Mouse (Mus musculus) kidney, adult 8-10 months (tissue): ENCODE results near the gene Trafd1.

Experiments
- DNase-seq, 2 experiments: peaks; one replicate each; pipeline ENCODE4 v3.0.0; 2022

Gene Trafd1

DNA sequence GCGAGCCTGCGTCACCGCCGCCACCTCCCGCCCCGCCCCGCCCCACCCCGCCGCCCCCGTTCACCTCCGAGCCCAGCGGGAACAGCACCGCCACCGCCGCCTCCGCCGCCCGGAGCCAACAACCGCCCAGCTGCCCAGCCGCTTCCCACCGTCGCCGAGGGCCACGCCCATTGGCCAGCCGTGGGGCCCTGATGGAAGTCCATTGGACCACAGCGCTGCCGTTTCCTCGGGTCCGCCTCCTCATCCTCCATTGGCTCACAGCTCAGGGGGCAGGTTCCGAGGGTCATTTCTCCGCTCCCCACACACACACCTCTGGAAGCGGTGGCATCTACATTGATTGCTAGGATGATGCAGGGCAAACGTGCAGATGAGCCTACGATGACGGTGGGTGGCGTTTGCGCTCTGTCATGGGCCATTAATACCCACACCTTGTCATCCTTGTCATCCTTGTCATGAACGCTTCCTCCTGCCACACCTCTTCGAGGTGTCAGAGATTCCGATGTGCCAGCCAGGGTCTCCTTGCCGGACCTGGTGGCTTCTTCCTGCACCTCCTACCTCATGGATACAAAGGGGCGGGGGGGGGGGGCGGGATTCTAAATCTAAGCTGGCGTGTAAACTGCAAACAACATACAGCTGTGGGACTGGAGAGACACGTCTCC, at the start of gene Trafd1:
Gene Trafd1 (minus strand): TSS at position 172 of the 659 bp plus-strand sequence.
- peak; percentile 96 for DNase-seq

DNA sequence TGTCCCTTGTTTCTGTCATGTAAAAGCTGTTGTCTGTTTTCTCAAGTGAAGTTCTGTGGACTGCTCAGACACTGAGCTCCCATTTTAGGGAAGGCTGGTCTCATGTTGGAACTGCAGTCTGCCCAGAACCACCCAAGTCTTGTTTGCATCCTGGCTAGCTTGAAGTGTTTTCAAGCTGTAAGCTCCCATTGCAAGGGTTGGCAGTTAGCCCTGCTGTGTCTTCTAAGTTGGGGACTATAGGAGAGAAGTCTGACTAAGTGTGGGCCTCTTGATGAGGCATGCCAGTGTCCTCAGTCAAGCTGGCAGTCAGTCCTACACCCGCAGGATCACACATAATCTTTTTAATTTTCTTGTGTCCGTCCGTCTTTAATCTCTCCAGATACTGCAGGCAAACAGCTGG, 43.5 kb upstream of the Trafd1 start:
- DNase-seq, result no peak

DNA sequence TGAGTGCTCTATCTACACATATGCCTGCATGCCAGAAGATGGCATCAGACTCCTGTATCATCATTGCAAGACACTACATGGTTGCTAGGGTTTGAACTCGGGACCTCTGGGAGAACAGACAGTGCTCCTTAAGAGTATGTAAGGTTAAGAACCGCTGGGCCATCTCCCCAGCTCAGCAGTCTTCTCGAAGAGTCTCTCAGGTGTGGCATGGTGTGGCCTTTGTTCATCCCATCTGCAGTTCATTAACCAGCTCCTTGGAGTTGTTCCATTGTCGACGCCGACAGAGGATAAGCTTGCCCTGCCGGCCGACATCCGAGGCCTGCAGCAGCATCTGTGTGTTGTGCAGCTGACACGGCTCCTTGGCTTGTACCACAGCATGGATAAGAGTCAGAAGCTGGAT, 37.9 kb upstream of the Trafd1 start:
- peak; percentile 87 to 88 for DNase-seq

DNA sequence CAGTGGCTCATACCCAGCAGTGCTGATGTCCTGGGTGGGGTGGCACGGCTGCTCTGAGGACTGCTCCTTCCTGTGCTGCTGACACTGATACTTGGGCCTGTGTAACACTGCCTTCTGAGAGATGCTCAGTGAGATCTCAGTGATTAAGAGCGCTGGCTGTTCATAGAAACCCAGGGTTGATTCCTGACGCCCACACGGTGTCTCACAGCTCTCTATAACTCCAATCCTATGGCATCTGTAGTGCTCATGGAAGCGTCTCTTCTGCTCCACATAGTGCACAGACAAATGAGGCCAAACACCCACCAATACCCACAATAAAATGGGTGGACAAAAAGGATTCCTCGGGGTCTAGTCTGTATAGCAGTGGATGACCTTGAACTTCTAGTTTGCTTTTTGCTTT, 37.4 kb upstream of the Trafd1 start:
- no peak for DNase-seq

DNA sequence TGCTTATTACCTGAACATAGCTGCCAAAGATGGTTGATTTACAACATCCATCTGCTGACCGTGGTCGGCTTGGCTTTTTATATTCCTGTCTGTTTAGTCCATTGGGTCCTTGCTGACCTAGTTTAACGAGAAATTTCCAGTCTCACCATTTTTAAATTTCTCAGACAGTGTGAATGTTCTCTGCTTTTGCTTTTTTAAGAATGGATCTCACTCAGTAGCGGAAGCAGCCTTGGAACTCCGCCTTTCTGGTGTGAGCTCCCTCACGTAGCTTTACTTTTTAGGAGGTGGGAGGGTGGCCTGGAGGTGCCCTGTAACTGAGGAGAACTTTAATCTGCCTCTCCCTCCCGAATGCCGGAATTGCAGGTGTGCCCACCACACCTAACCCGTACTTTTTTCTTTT, 35.3 kb upstream of the Trafd1 start:
- no peak for DNase-seq

DNA sequence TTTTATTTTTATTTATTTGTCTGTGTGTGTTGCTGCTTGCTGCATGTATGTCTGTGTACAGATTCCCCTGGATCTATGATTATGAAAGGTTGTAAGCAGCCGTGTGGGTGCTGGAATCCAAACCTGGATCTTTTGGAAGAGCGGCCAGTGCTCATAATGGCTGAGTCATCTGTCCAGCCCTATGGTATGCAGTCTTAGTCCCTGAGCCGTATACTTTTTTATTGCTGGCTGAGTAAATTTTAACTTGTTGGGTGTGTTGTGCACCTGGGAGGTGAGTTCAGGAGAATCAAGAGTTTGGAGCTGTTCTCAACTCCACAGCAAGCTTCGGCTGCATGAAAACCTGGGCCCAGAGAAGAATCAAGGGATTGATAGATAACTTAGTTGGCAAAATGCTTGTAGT, 25.5 kb upstream of the Trafd1 start:
- no peak for DNase-seq

DNA sequence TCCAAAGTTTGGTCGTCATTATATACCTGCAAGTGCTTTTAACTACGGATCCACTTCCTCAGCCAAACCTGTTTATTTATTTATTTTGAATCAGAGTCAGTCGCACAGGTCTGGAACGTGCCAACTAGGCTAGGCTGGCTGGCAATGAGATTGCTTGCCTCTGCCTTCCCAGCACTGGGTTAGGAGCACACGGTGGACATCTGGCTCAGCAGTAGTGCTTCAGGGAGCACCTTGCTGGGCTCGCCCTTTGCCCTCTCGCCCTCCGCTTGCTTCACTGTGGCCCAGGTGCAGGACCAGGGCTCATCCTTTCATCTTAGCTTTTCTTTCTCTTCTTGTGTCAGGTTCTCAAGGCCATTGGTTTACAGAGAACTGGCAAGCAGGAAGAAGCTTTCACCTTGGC, 22.4 kb upstream of the Trafd1 start:
- peak; percentile 45 to 48 for DNase-seq

DNA sequence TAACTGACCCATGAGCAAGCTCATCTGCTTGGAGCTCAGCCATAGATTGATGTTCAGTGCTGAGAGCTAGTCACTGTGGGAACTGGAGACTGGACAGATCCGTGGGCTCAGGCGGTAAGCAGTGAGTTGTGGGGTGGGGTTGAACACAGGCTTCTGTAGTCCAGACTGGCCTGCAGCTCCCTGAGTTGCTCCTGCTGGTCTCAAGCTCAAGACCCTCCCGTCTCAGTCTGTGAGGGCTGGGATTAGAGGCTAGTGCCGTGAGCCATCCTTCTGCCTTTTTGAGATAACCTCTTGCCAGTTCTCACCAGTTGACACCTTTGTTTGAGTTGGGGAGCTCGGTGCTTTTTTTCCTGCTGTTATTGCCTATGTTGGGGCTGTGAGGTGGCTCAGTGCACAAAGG, 15.4 kb upstream of the Trafd1 start:
- no peak for DNase-seq

DNA sequence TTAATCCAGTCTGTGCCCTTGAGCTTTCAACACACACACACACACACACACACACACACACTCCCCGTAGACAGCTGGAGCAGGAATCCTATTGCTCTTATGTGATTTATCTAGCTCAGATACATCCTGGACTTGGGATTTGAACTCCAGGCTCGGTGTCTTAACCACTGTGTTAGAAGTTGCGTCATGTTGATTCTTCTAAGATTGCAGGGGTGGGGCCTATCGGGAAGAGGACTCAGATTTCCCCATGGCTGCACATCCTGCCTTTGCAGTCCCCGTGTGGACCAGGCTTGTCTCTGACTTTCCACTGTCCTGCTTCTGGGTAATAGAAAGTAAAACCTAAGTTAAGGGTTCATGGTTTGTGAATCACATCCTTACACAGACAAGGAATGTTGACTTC, 14.6 kb upstream of the Trafd1 start:
- DNase-seq, result no peak

DNA sequence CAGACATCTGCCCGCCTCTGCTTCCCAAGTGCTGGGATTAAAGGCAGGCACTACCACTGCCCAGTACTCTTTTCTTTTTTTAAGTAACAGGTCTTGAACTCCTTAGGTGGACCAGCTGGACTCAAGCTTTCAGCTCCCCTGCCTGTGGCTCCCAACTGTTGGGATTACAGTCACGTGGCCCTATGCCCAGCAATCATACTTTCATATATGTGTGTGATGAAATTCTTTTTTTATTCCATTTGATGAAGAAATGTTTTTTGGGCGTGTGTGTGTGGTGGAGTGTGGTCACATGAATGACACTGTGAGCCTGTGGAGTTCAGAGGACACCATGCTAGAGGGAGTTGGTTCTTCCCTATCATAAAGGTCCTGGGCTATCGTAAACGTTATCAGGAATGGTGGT, 14.1 kb upstream of the Trafd1 start:
- DNase-seq, result no peak

DNA sequence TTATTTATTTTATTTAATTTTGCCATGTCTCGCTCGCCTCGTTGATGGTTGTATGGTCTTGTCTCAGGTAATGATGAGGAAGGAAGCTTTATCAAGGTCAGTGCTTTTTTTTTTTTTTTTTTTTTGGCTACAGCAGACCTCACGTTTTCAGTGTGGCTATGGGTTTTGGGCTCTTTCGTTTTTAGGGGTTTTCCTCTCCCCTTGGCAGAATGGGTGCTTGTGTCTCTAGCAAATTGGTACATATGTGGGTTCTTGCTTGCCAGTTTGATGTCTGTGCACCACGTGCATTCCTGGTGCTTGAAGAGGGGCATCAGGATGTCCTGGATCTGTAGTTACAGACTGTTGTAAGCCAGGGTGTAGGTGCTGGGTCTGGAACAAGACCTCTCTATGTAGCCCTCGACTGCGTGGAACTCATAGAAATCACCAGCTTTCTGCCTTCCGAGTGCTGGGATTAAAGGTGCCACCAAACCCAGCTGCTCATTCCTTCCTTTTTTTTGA, 13.6 kb upstream of the Trafd1 start:
- DNase-seq, result no peak

DNA sequence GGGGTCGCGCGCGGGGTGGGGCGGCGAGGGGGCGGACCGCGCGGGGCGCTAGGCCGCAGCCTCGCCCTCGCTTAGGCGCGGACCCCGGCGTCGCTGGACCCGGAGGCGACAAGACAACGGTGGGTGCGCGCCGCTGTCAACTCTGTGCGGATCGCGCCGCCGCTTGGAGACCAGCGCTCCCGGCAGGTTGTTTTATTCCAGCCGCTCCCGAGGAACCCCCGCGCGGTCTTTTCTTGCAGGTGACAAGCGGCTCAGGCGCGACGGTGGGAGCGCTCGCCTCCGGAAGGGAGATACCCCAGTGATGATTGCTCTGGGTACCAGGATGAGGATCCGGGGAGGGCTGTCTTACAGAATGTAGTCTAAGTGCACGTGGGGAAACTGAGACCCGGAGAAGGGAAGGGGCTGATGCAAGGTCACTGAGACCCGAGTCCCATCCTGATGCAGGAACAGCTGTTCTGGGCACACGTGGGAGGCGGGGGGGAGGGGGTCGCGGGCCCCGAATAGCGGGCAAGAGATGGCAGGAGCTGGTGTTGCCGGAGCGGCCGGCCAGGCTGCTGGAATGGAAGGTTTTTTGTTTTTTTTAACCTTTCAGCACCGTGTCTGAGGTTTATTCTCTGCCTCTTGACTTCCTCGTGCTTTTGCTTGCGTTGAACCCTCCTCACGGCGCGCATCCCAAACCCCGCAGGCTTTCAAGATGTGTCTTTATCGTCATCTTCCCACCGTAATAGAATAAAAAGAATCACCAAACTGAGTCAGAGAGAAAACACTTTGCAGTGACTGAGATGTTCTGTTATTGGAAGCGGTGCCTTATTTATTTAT, 12.9 kb upstream of the Trafd1 start:
- DNase-seq, result no peak

DNA sequence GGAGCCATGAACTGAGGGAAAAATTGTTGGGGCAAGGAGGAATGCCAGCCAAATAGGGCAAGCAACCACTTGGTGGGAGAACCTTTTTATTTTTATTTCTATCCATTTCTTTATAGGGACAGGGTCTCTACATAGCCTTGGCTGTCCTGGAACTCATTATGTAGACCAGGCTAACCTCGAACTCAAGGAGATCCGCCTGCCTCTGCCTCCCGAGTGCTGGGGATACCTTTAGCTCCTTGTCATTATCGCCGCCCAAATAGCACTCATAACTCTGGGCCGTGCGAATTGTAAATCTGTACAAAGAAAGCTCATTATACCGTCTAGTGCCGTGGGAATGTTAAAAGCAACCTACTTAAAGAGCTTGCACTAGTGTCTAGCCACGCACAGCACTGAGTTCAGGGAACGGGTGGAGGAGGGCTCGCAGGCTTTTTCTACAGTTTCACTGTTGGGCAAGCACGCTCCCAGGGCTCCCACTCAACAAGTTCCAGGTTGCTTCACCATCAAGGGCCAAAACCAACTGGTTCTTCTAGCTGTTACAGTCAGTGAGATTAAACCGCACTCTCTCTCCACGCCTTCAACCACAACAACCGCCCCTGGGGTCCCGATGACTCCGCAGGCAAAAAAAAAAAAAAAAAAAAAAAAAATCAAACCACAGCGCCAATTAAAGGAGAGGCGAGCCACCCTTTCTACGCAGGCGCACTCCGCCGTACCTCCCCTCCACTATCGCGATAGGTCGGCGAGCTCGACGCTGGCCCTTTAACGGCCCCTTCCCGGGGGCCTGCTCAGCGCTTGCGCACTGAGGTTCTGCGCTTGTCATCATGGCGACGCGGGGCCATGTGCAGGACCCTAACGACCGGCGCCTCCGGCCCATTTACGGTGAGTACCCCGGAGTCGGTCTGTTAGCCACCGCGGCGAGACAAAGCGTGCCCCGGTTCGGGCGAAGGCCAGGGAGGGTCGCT, 12.0 kb upstream of the Trafd1 start, which contains the start of gene Naa25:
Gene Naa25 (plus strand): TSS at position 750 of the 959 bp plus-strand sequence.
- peak; percentile 94 for DNase-seq

DNA sequence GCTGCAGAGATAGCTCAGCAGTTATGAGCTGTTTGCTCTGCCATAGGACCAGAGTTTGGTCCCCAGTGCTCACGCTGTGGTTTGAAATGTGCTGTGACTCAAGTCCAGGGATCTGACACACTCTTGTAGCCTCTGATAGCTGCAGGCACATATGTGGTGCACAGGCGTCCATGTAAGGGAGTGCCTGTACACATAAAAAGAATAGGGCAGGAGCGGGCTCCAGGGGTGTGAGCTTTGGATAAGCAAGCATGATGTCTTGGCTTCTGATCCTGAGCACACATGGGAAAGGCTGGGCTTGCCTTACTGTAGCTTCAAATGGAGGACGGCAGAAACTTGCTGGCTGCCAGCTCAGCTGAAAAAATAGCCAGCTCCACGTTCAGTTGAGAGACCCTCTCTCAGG, 10.2 kb upstream of the Trafd1 start:
- DNase-seq, result no peak

DNA sequence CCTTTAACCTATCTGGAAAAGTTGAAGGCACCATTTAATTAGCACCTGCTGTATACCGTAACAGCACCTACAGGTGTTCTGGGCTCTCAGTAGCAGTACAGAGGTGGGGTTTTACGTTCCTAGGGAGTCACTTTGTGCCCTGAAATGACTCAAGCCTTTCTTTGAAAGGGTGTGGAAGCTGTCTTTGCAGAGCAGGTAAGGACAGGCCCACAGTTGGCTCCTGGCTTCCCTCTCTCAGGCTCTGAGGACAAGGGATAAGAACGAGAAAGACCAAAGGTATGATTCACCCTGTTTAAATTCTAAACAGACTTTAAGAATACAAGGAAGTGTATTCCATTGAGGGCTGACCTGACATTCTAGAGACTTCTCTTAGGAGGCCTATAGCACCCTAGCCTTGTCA, 8.0 kb upstream of the Trafd1 start:
- DNase-seq, result no peak

DNA sequence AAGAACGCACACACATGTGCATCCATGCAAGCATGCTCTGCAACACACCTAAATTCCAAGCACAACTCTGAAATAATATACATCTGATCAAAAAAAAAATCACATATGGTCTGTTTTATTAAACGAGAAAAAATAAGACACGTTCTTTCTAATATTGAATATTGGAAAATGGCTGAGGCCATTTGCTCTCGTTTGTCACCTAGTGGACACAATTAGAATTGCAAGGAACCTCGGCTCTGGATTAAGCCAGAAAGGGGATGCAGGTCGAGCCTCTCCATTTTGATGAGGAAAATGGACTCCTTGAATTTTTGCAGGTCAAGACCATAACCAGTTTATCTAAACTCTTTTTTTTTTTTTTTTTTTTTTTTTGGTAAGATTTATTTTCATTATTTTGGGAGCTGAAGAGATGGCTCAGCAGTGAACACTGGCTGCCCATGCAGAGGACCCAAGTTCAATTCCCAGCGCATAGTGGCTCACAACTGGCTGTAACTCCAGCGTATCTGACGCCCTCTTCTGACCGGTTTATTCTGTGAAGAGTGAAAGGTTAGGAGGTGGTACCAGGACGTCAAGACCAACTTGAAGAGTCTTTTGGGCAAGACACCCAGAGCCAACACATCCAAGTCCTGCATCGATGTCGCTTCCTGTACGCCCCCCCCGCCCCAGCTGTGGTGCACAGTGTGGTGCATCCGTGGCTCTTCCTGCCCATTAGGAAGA, 7.4 kb upstream of the Trafd1 start:
- DNase-seq, result peak in 1 of 2 experiments; percentile 31

DNA sequence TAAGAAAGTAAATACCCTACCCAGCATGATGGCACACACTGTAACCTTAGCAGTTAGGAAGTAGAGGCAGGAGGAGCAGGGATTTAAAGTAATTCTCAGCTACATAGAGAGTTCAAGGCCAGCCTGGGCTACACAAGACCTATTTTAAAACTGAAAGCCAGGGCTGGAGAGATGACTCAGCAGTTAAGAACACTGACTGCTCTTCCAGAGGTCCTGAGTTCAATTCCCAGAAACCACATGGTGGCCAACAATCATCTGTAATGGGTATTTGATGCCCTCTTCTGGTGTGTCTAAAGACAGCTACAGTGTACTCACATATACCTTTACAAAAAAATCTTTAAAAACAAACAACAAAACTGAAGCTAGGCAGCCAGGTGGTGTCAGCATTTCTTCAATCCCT, 4.3 kb upstream of the Trafd1 start:
- DNase-seq, result no peak

DNA sequence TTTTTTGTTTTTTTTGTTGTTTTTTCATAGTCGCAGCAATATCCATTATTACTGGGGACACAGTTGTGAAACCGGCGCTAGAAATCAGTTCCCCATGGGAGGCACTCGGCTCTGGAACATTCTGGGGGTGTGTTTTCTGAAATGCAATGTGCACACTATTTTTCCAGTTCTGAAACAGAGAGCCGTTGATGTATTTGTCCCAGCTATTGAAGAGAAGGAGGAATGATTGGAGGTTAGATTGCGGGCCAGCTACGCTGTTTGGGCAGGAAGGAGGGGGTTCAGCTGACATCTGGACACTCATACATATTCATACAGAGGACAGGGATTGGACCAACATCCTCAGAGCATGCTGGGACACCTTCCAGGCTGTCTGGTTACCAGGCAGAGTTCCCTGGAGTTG, 3.7 kb upstream of the Trafd1 start:
- no peak for DNase-seq

DNA sequence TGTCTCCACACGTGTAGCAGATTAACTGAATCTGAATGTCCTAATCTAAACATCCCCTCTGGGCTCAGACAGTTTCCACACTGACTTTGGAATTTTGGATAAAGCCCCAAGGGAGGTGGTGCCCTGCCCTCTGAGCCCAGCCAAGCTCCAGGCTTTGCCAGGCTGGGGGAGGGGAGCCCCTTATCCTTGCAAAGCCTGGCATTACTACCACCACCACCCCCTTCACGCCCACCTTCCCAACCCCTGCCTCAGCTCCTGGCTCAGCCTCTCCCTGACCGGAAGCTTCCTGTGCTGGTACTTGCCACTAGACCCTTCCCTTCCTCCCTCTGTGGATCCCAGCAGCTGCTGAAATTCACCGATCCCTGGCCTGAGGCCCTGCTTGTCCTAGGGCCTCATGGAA, 1.7 kb upstream of the Trafd1 start:
- no peak for DNase-seq

DNA sequence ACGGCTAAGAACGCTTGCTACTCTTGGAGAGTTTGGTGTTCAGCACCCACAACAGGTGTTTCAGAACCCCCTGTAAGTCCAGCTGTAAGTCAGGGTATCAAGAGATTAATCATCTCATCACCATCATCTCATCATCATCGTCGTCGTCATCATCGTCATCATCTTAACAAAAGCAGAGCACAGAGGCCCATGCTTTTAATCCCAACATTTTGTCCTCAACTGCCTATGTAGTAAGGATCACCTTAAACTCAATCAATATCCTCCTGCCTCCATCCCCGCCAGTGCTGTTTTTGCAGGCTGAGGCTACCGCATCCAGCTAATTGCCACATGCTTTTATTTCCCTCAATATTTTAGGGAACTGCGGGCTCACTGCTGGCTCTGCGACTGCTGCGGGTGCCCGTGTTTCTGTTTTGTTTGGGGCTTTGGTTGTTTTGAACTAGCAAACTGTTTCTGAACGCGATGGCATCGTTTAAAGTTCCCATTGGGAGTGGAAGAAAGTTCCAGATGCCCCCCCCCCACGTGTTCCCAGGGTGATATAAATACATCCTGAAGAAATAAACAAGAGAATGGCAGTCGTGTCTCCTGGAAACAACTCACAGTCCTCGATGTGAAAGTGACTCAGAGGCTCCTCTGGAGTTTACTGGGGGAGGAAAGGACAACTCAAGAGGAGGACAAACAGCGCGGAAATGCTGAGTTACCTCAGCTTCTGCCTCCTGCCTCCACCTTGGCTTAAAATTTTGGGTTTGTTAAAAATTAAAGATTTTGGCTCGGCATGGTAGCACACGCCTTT, 883 bp upstream of the Trafd1 start:
- DNase-seq, result no peak

DNA sequence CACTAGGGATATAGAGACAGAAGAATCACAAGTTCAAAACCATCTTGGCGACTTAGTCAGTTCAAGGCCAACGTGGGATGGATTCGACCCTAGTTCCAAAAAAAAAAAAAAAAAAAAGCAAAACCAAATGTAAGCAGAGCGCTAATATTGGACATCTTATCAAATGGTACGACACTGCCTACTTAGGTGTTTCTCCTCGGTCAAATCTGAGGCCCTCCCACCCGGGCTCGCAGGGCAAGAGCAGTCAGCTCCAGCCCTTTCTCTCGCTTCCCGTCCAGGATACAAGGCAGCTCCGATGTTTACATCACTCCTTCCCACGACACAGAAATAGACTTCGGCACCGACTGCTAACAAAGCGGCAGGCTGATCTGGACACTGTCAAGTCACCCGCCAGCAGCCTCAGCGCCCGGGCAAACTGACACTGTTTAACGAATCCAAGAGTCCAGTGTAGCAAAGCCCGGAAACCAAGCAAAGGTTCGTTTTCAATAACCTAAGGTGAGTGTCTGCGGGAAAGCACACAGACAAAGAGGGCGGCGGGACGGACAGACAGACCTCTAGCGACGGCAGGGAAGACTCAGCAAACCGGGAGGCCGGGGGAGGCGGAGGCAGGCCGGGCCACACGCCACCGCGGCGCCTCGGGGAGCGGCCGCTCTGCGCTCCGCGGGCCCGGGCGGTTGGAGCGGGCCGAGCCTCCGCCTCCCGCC, 523 bp downstream of the Trafd1 start:
- peak in 1 of 2 experiments; percentile 53 for DNase-seq
